Mouse (Mus musculus): ENCODE measurements around the gene Pex10.
"Not testable (repeated sequence)": the region's sequence is repeated elsewhere in the genome, so short reads cannot be mapped to it uniquely, and the experiment has no call there.

Gene Pex10

GRCm38 (mm10) chr4:155058325-155058724 lies 8.5 kb upstream of the Pex10 start:
- no peak for ATAC-seq (ENCODE audit: insufficient number of reproducible peaks, low FRiP score, low TSS enrichment)

- no peak for ATAC-seq (ENCODE audit: insufficient number of reproducible peaks, low FRiP score, low TSS enrichment)
Measured at GRCm38 (mm10) chr4:155063895-155064294, 2.9 kb upstream of the Pex10 start.

- ATAC-seq (ENCODE audit: insufficient number of reproducible peaks, low FRiP score, low TSS enrichment), result no peak
Measured at GRCm38 (mm10) chr4:155064474-155064873, 2.3 kb upstream of the Pex10 start.

- ATAC-seq (ENCODE audit: insufficient number of reproducible peaks, low FRiP score, low TSS enrichment), result peak; percentile 50; the same call in 1 of the 2 replicates
Measured at GRCm38 (mm10) chr4:155065970-155066833, 614 bp upstream of the Pex10 start.

GRCm38 (mm10) chr4:155068357-155068972 lies 1.6 kb downstream of the Pex10 start:
- no peak for ATAC-seq (ENCODE audit: insufficient number of reproducible peaks, low FRiP score, low TSS enrichment)

GRCm38 (mm10) chr4:155069191-155069590 lies 2.4 kb downstream of the Pex10 start:
- no peak for ATAC-seq (ENCODE audit: insufficient number of reproducible peaks, low FRiP score, low TSS enrichment)

GRCm38 (mm10) chr4:155070199-155070598 lies 3.4 kb downstream of the Pex10 start:
- no peak for ATAC-seq (ENCODE audit: insufficient number of reproducible peaks, low FRiP score, low TSS enrichment)

- ATAC-seq (ENCODE audit: insufficient number of reproducible peaks, low FRiP score, low TSS enrichment), result no peak
Measured at GRCm38 (mm10) chr4:155070921-155071320, 4.1 kb downstream of the Pex10 start.

GRCm38 (mm10) chr4:155074418-155074817 lies 7.6 kb downstream of the Pex10 start:
- no peak for ATAC-seq (ENCODE audit: insufficient number of reproducible peaks, low FRiP score, low TSS enrichment)

GRCm38 (mm10) chr4:155075137-155075536 lies 8.3 kb downstream of the Pex10 start:
- no peak for ATAC-seq (ENCODE audit: insufficient number of reproducible peaks, low FRiP score, low TSS enrichment)

- ATAC-seq (ENCODE audit: insufficient number of reproducible peaks, low FRiP score, low TSS enrichment), result no peak
Measured at GRCm38 (mm10) chr4:155075813-155076212, 9.0 kb downstream of the Pex10 start.

GRCm38 (mm10) chr4:155076677-155077076 lies 9.9 kb downstream of the Pex10 start:
- ATAC-seq (ENCODE audit: insufficient number of reproducible peaks, low FRiP score, low TSS enrichment), result no peak

GRCm38 (mm10) chr4:155078808-155079207 lies 12.0 kb downstream of the Pex10 start:
- not testable (repeated sequence) for ATAC-seq (ENCODE audit: insufficient number of reproducible peaks, low FRiP score, low TSS enrichment)

- no peak for ATAC-seq (ENCODE audit: insufficient number of reproducible peaks, low FRiP score, low TSS enrichment)
Measured at GRCm38 (mm10) chr4:155079666-155080065, 12.8 kb downstream of the Pex10 start.

- ATAC-seq (ENCODE audit: insufficient number of reproducible peaks, low FRiP score, low TSS enrichment), result no peak
Measured at GRCm38 (mm10) chr4:155083553-155083952, 16.7 kb downstream of the Pex10 start.

- no peak for ATAC-seq (ENCODE audit: insufficient number of reproducible peaks, low FRiP score, low TSS enrichment)
Measured at GRCm38 (mm10) chr4:155084351-155084750, 17.5 kb downstream of the Pex10 start.

GRCm38 (mm10) chr4:155085206-155086107 lies 18.6 kb downstream of the Pex10 start:
- no peak for ATAC-seq (ENCODE audit: insufficient number of reproducible peaks, low FRiP score, low TSS enrichment)

- ATAC-seq (ENCODE audit: insufficient number of reproducible peaks, low FRiP score, low TSS enrichment), result peak; percentile 96
Measured at GRCm38 (mm10) chr4:155086108-155087024, 19.6 kb downstream of the Pex10 start, which contains the start of the genes Rer1 and Morn1. Gene Rer1 (minus strand): TSS chr4:155086382. Gene Morn1 (plus strand): TSS chr4:155086577.

- ATAC-seq (ENCODE audit: insufficient number of reproducible peaks, low FRiP score, low TSS enrichment), result no peak
Measured at GRCm38 (mm10) chr4:155089241-155089640, 22.4 kb downstream of the Pex10 start.

Data from cerebellum, adult (tissue).